Mouse (Mus musculus) B cell, adult 2 months (primary cell): Measurements from ENCODE around the gene Egr2.
A peak's percentile ranks its signal among the peaks of the same experiment; 100 is the strongest.

Source experiments
- DNase-seq, 2 experiments: peaks; one replicate each; pipeline ENCODE4 v3.0.0; 2022

Egr2 gene

DNA sequence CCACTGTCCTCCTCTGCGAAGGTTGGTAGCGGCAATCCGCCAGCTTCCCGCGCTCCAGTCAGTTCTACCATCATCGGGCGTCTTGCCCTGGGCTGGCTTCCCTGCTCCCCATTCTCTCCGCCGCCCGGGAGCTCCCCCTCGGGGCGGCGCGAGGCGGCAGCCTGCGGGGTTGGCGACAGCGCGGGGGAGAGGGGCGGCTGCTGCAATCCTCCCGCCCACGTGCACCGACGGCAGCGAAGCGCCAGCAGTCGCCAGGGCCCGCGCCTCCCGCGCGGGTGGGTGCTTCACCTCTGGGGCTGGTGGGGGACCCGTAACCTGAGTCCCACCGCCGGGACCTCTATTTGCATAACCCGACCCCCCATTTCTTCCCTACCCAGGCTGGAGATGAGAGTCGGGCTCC lies at the start of gene Egr2:
Egr2 (plus strand) TSS at position 220 of the 400 bp plus-strand sequence.
- DNase-seq: peak; percentile 52

DNA sequence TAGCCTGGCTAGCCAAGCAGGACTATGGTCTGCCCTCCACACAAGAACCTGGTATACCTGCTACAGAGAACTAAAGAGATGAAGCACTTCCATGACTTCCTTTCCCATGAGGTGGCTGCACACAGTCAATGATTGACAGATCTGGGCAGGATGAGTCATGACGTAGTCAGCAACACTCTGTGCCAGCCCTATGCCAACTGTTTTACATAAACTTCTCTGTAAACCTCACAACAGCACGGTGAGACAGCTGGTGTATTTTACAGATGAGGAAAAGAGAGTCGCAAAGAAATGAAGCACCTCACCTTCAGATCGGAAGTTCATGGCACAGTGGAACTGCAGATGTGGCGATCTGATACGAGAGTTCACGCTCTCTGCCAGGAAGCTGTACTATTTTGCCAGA lies 47.8 kb upstream of the Egr2 start:
- no peak for DNase-seq

DNA sequence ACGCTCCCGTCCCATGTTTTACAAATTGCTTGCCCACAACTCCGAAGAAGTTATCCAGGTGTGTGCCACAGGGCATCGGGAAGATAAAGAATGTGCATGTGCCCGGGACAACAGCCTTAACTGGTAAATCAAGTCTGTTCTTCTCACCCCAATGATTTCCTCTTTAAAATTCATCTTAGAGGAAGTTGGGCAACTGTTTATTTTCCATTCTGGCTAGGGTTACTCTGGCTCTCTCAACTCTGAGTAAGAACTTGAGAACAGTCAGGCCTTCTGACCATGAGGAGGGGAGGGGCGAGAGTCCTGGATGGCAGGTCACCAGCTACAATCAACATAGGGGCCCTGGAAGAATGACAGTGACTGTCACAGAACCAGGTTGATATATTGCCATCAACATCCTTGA lies 45.4 kb upstream of the Egr2 start:
- no peak for DNase-seq

DNA sequence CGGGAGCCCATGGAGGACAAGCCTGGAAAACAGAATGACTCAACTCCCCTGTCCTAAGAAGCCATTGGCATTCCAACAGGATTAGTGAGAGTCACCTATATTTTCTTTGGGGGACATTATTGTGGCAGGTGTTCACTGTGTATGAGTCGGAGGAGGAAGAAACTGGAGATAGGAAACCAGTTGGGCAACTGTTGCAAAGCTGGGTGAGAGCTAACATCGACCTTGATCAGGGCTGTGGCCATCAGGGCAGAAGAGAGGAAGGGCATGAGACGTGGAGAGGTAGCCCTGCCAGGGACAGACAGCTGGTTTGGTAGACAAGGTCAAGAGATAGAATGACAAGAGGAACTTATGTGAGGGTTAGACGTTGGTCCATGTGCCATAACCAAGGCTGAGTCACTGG lies 44.6 kb upstream of the Egr2 start:
- DNase-seq: no peak

DNA sequence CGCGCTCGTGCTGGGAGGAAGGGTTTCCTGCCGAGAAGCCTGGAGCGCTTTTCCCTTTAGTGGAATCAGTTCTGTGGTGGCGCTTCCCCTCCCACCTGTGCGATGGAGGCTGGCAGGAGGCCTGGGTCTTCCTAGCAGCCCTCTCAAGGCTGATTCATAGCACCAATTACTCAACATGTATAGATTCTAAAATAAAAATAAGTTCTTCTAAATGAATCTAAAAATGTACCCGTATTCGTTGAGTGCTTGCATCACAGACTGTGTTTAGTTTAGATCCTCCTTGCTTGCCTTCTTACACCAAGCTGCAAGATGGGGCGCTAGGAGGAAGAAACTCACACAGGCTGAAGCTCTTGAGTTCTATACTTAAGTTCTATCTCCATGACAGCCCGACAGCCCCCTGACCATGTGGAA lies 43.1 kb upstream of the Egr2 start:
- no peak for DNase-seq

DNA sequence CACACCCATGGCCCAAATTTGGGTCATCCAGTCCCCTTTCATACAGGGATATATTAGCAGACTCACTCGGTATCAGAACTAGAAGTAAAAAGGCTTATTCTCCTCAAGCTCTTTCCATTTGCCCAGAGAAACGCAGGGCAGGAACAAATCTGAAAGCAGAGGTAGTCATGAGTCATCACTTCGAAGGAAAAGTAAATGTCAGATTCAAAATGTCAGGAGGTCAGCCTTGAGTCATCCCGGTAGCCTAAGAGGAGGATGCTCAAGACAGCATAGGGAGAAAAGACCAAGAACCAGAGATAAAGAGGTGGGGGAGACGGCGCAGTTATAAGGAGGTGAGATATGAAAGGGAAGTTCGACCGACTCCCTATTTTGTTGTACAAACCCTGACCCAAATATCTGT lies 41.7 kb upstream of the Egr2 start:
- no peak for DNase-seq

DNA sequence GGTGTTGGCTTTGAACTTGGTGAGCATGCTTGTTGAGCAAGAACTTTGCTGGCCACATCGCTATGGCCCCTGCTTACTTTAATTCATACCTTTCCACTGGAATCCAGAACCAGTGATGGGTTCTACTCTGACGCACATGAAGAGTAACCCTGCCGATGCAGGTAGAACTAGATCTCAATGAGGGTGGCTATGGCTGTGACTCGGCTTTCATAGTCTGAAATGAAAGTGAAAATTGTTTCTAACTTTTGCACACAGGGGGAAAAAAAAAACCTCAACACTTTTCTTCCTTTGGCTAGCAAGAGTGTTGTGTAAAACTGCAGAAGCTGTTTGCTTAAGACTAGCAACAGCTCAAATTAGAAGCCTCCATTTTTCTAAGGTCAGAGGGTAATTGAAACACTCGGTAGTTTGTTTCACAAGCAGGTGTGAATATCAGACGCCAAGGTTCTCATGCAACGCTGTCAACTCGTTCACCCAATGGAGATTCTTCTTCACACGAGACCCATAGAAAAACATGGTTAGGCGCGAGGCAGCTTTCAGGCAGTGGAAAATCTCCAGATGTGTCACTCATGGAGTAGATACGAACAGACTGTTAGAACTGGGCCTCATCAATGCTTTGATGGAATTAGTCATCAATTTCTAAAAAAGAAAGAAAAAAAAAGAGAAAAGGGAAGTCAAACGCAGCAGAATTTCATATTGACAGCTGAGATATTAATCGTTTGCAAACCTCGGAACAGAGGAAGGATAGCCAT lies 38.0 kb upstream of the Egr2 start:
- no peak for DNase-seq

DNA sequence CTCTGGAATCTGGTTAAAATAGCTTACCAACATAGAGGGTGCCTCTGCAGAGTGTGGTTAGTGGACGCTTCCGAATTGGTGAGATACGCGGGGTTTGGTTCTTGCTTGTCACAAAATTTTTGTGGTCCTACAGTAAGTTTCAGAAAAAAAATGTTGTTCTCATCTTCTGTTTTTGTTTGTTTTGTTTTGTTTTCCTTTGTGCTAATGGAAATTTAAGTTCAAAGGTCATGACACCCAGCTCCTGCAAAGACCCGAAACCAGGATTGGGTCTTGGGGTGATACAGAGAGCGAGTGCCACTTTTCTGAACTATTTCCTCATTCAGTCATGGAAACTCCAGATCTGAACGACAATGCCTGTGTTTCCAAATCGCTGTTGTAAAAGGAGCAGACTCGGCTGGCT lies 37.3 kb upstream of the Egr2 start:
- DNase-seq: no peak

DNA sequence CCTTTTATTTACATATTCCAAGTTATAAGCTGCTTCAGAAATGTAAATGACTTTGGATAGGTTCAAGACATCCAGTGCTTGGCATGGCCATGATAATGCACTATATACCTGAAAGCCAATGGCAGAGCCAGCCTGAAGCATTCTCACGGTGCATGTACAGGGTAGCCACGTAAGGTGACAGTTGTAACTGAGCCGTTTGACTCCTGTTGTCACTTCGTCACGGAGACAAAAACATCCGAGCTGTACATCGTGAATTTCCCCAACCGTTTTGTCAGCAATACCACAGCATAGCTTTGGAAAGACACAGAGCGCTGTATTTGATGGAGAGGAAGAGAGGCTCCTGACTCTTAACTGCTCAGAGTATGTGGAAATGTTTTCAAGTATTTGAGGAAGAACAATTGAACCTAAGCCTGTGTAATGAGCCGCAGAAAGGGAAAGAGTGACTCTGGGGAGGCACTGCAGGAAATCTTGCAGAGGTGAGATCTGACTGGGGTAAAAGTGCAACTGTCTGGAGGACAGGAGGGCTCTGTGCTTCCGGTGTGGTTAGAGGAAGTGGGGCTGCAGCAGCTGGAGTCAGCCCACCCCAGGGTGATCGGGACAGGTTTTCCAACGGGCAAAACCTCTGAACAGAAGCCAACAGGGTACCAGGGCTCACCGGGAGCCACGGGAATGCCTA lies 31.8 kb upstream of the Egr2 start:
- peak; percentile 17 to 23 for DNase-seq

DNA sequence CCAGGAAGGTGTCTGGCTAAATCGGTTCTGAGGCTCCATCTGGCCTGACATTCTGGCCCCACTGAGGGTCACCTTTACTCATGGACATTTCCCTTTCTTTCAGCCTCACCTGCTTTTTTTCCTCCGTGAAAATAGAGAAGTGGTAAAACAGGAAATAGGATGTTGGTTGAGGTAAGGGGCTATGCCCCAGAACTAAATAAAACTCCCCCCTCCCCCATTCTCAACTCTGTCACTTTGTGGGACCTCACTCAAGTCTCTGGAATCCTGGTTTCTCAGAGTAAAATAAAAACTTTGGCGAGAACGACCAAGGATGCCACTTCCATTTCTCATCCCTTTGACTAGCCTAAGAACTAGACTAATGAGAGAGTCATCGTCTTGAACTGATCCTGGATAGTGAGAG lies 31.2 kb upstream of the Egr2 start:
- no peak for DNase-seq

DNA sequence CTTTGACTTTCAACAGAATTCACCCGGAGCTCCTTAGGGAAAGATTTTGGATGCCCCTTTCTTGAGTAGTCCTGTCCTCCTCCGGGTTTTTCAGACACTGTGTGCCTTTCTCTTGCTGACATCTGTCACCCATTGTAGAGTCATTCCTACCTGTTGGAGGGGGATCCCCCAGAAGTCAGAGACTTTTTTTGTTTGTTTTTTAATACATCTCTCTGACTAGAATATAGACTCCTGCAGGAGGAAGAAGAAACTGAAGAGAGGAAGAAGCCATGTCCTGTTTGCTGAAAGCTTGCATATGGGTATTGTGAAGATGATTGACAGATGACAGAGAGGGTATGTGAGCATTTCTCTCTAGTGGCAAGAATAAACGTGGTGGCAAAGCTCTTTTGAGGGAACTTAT lies 30.0 kb upstream of the Egr2 start:
- DNase-seq: no peak

DNA sequence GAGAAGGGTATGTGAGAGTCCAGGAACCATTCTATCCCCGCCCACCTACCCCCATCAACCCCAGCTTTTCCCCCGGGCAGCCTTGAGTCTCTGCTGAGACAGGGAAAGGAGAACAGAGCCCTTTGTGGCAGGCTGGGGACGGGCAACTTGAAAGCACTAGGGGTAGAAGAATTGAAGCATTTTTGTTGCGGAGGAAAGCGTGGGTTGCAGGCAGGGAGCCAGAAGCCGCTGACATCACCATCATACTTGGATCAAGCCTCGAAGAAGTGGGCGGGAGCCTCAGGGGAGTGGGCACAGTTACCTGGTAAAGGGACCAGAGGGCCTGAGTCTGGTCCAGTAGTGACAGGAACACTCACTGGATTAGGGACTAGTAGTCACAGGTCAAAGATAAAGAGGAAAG lies 23.1 kb upstream of the Egr2 start:
- DNase-seq: no peak

DNA sequence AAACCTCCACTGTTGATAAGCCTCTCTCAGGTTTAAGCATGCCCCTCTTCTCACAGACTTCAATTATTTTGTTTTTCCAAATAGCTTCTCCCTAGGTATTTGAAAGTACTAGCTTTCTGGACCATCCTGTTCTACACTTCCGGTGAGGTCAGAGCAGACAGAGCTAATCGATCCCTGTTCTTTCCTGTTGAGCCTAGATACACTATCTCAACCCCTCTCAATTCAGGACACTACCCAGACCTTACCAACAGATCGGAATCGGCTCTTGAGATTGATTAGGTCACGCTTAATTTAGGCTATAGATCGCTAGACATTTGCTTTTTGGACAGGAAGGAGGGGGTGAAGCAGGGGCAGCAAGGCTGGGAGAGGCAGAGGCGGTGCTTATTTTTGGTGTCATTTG lies 22.4 kb upstream of the Egr2 start:
- DNase-seq: no peak

DNA sequence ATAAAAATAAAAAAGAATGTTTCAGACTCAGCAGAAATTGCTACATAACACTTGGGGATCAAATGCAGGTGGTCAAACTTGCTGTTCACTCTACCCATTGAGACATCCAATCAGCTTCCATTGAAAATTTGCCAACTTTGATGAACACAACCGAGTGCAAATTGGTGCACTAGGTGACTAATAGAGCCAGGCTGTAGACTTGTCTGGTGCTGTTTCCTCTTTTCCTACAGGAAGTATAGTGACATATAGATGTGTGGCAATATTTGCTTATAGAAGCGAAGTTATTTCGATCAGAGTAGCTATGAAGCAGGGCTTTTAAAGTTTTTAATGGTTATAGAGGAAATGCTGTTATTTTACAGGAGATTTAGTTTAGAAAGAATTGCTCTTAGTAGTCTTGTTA lies 16.5 kb upstream of the Egr2 start:
- DNase-seq: no peak

DNA sequence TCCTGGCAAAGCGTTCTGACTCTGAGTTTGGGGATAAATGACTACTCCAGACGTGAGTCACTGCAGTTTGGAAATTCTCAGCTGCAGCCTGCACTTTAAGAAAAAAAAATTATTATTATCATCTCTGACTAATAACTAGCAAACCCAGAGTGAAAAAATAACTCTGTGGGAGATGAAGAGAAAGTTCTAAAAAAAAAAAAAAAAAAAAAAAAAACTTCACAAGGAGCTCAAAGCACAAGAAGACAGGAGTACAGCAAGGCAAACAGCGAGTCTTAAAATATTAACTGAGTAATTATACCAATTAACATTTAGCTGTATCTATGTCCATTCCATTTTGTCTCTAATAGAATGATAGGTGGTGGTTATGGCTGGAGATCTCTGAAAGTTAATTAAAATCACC lies 11.1 kb upstream of the Egr2 start:
- no peak for DNase-seq

DNA sequence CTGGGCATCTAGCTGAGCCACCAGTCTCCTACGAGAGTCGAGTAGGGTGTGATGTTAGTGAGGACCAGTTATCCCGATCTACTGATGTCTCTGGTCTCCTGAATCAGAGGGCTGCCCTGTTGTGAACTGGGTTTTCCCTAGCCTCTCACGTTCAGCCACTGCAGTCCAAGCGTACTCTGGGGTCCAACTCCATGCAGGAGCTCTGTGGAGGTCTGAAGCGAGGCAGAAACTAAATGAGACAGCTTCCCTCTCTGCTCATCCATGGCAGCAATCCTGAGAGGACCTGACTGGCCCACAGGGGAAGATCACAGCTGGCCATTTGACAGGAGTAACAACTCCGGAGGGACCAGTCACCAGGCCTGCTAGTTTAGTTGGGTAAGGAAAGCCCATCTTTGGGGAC lies 10.6 kb upstream of the Egr2 start:
- no peak for DNase-seq

DNA sequence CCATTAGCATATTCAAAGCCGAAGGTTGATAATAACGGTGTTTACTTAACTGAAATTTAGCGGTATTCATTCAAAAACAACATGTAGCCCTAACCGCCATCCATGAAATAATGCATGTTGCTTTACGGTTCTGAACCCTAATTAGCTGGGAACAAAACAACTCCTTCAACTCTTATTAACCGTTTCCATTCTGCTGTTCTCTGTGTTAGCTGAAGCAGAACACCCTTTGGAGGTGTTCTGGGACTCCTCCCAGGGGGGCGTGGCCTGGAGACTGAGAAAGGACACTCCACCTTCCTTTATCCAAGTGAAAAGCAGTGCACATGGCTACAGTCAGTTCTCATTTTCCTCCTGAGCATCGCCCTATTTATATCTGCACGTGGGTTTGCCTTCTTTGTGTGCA lies 8.8 kb upstream of the Egr2 start:
- no peak for DNase-seq

DNA sequence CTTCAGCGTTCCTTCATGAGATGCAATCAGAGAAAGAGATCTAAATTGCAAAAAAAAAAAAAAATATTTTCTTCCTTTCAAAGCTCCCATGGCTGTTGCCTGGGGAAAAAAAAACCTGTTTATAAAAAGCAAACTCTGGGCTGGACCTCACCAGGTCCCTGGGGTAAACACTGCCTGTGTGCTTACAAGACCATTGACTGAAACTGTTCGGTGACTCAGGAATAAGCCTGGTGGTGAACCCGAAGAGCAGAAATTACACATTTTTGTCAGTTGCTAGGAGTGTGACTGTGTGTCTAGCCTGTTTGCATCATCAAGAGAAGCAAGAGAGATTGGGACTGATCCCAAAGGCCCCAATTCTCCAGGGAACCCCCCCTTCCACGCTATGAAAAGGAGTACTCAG lies 5.5 kb upstream of the Egr2 start:
- DNase-seq: no peak

DNA sequence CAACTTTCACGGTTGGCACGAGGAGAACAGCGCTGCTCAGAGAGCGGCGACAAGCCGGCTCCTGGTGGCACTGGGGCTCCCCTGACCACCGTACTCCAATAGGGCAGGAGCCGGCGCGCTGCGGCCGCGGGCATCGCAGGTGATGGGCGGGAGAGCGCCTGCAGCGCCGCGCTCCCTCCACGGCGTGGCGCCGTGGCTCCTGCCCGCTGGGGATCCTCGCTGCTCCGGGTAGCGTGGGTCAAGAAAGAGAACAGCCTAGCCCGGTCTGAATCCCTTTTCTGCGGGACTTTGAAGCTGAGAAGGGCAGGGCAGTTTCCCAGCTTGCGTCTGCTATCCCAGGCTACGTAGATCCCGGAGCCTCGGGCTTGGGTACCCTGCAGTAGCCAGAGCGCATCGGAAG lies 697 bp downstream of the Egr2 start:
- DNase-seq: peak; percentile 80 to 84

DNA sequence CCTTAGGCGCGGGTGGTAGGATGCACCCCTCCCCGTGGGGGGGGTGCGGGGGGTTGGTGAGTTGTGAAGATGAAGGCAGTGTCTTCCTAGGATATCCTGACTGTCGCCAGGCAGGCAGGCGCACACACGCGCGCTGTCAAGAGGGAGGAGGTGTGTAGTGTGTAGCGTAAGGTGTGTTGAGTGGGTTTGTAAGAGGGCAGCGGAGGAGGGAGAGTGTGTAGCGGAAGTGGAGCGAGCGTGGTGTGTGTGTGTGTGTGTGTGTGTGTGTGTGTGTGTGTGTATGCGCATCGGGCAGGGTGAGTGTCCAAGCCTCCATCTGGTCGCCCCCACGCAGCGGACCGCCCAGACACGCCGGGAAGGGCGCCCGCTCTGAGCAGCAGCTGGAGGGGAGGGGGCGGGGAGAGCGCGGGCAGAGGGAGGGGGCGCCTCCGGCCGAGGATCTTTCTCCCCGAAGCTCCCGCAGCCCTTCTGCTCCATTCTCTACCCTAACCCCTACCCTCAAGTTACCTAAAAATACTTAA lies 1.4 kb downstream of the Egr2 start:
- DNase-seq: peak; percentile 62 to 63

DNA sequence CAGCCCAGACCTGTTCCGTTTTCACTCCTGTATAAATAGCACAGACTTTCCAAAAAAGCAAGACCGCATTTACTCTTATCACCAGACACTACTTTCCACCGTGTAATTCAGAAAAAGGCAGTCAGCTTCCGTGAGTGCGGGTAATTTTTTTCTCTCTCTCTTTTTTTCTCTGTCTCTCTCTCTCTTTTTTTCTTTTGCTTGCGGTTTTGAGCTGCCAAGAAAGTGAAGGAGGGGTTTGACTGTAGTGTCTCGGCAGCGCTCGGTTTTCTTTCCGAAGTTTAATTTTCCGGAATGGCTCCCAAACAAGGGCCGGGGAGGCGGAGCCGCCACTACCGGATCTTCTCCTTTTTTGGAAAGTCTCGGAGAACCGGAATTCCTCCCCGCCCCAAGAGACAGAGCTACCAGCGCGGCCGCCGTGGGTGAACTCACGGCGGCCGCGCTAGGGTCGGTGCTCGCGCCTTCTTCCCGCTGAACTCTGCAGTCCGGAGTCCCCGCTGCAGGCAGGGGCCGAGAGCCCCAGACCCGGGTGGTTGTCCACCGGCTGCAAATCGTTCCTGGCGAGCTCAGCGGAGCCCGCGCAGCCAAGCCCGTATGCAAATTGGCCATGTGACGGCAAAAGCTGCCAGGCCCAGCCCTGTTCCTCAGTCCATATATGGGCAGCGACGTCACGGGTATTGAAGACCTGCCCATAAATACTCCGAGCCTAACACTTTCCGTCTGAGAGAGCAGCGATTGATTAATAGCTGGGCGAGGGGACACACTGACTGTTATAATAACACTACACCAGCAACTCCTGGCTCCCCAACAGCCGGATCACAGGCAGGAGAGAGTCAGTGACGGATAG lies 2.1 kb downstream of the Egr2 start:
- peak; percentile 93 to 96 for DNase-seq

DNA sequence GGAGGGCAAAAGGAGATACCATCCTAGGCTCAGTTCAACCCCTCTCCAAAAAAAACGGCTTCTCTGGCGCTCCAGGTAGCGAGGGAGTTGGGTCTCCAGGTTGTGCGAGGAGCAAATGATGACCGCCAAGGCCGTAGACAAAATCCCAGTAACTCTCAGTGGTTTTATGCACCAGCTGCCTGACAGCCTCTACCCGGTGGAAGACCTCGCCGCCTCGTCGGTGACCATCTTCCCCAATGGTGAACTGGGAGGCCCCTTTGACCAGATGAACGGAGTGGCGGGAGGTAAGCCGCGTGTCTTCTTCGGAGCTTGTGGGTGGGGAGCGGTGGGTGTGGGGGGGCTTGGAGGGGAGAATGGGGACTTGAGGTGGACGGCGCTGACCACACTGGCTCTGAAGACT lies 2.8 kb downstream of the Egr2 start:
- DNase-seq: peak; percentile 21 to 39

DNA sequence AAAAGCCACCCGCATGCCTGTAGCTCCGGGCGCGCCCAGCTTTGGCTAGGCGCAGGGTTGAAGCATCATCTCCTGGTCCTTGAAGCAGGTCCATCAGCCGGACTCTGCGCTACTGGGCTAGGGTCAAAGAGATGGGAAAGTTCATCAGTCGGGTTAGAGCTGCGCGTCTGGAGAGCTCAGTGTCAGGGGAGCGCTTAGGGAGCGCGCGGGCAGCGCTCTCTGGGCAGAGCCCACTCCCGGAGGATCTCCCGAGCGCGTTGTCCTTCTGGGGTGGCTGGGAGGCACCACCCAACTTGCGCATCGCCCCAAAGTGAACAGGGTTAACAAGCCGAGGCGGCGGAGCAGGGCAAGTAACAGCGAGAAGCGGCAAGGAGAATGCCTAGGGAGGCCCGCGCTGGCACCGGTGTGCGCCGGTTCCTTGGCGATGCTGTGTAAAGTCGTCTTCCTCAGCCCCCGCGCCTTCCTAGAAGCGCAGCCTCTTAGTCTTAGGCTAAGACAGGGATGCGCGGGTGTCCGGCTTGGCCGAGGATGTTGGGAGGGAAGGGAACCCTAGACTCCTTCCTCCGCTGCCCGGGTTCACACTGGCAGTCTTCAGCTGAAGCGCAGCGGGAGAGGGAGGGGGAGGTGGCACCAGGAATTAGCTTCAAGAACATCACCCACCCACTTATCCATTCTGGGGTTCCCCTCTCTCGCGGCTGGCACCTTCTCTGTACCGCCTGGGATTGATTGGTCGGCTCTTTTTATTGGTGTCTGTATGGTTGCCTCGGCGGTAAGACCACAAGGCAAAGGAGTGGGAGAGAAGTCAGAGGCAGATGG lies 3.5 kb downstream of the Egr2 start:
- DNase-seq: peak; percentile 45 to 57
